Mouse (Mus musculus) liver, postnatal 0 days (tissue): ENCODE measurements around the gene Magi2. TPM values are rescaled to one million over a fixed set of nuclear protein-coding genes. Genes with fewer than 3 reads are reported as not detected.

Experiments used
- ATAC-seq: fragments of 200-750 bp; cut with Nextera tagmentation; 2 replicates; pipeline ENCODE4 v1.8.0; 2017; ENCODE audit warnings: mild to moderate bottlenecking, moderate library complexity
- DNase-seq: peaks from one replicate; pipeline ENCODE4 v3.0.0-alpha.2; 2016
- H3K27ac ChIP-seq: fragments of 300-500 bp; sonication (generic); 2 replicates; pipeline ENCODE4 v1.5.1; 2014; ENCODE audit warnings: antibody characterized with exemption, moderate library complexity, mild to moderate bottlenecking, low read depth
- H3K27me3 ChIP-seq: fragments of 300-500 bp; sonication (generic); 2 replicates; pipeline ENCODE4 v1.6.1; 2014; ENCODE audit warnings: low read length, control low read depth, mixed read lengths; ENCODE audit not compliant: insufficient read depth
- H3K36me3 ChIP-seq: fragments of 300-500 bp; sonication (generic); replicated peaks from 2 replicates; pipeline ENCODE4 v1.6.1; 2014; ENCODE audit warnings: mild to moderate bottlenecking, control low read depth, low read length, moderate library complexity, mixed read lengths; ENCODE audit not compliant: insufficient read depth
- H3K4me1 ChIP-seq: fragments of 300-500 bp; sonication (generic); 2 replicates; pipeline ENCODE4 v1.6.1; 2014; ENCODE audit warnings: antibody characterized with exemption, mild to moderate bottlenecking, control low read depth; ENCODE audit not compliant: insufficient read depth
- H3K4me2 ChIP-seq: fragments of 300-500 bp; sonication (generic); 2 replicates; pipeline ENCODE4 v1.6.1; 2014; ENCODE audit warnings: low read depth, mild to moderate bottlenecking, low read length, moderate library complexity, mixed read lengths
- H3K4me3 ChIP-seq: fragments of 300-500 bp; sonication (generic); 2 replicates; pipeline ENCODE4 v1.5.1; 2014; ENCODE audit warnings: low read depth, low read length
- H3K9ac ChIP-seq: fragments of 300-500 bp; sonication (generic); replicated peaks from 2 replicates; pipeline ENCODE4 v1.6.1; 2014; ENCODE audit warnings: mild to moderate bottlenecking, moderate library complexity
- H3K9me3 ChIP-seq: fragments of 300-500 bp; sonication (generic); 2 replicates; pipeline ENCODE4 v1.6.1; 2016; ENCODE audit warnings: mild to moderate bottlenecking, control low read depth, low read length, mixed read lengths
- CTCF ChIP-seq: sonication (generic); IDR thresholded peaks from 2 replicates; pipeline ENCODE4 v1.5.1; 2016; ENCODE audit warnings: antibody characterized with exemption, low read depth
- EP300 ChIP-seq: IDR thresholded peaks from 2 replicates; pipeline ENCODE4 v1.6.1; 2016; ENCODE audit warnings: antibody characterized with exemption, low read depth, mild to moderate bottlenecking
- WGBS: fragments of 180-500 bp; shearing (Covaris S2); extraction: QIAGEN DNeasy Blood & Tissue Kit; methylation state at CpG from one replicate; pipeline ENCODE4 v1.1.7; 2014; ENCODE audit not compliant: insufficient replicate concordance; 5-methylcytosine and 5-hydroxymethylcytosine counted together
- polyA plus RNA-seq: library from polyadenylated mRNA; unstranded; fragments of >200 nt; fragmentation: Nextera tagmentation; extraction: Ambion mirVana; gene quantifications from 2 replicates; pipeline ENCODE4 v1.2.1, GENCODE M21; 2015

Gene Magi2
- polyA plus RNA-seq, 1 experiment from 2014 or later, result 0.08 TPM

DNA sequence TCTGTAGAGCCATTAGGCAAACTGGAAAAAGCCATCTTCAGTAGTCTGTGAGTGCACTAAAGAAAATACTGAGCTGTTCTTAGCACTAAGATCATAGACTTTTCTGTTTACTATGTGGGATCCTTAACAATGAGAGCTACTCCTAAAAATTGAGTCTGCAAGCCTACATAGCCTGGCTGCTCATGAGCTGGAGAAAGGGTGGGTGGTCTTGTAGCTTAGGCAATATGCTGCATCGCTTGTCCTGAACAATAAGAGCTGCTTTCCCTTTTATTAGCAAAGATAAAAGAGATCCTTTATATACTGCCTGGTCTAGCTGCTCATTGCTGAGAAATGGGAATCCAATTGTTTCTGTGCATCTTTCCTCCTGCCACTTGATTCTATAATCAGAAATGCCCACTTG lies 841.7 kb downstream of the Magi2 start:
- 78% methylated on average over 1 of the region's 1 CpGs for WGBS
- H3K4me2 ChIP-seq, result no peak overlapping the region
- H3K4me3 ChIP-seq, result no peak overlapping the region
- ATAC-seq, result no peak
- no peaks in the 10 kb centered on the region for H3K36me3 ChIP-seq
- H3K27me3 ChIP-seq, result no peaks in the 10 kb centered on the region
- no peak for DNase-seq
- no peaks in the 10 kb centered on the region for H3K9me3 ChIP-seq
- H3K4me1 ChIP-seq, result no peaks in the 10 kb centered on the region
- TF ChIP-seq CTCF (no peak), EP300 (no peak)
- no peak overlapping the region for H3K9ac ChIP-seq
- no peak overlapping the region for H3K27ac ChIP-seq

DNA sequence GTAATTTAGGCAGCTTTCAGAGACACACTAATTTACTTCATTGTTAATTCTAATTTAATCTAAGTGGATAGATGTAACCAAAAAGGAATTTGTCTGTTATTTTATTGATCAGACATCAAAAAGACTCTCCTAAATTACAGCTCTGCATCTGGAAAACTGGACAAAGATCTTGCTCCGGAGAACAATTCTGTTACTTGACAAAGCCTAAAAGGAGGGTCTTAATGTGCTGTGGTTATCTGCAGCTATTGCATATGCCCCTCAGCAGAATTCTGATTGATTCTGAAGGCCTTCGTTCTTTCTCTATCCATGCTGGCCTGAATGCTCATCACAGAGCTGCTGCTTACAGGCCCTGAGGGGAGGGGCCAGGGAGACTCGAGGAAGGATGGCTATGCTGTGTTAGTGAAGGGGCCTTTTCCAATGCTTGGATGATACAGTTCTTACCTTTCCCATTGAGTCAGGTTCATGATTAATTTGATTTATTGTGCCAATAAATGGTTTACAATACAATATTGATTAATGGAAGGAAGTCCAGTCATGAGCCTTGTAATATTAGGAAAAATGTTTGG lies 842.2 kb downstream of the Magi2 start:
- H3K9ac ChIP-seq, result no peak overlapping the region
- ATAC-seq (no peak), DNase-seq (no peak)
- no peaks in the 10 kb centered on the region for H3K4me1 ChIP-seq
- no peaks in the 10 kb centered on the region for H3K27me3 ChIP-seq
- TF ChIP-seq CTCF (no peak), EP300 (no peak)
- no peak overlapping the region for H3K27ac ChIP-seq
- H3K9me3 ChIP-seq, result no peaks in the 10 kb centered on the region
- H3K4me2 ChIP-seq, result no peak overlapping the region
- H3K4me3 ChIP-seq, result no peak overlapping the region
- H3K36me3 ChIP-seq, result no peaks in the 10 kb centered on the region
- 72% methylated on average over 3 of the region's 3 CpGs for WGBS

DNA sequence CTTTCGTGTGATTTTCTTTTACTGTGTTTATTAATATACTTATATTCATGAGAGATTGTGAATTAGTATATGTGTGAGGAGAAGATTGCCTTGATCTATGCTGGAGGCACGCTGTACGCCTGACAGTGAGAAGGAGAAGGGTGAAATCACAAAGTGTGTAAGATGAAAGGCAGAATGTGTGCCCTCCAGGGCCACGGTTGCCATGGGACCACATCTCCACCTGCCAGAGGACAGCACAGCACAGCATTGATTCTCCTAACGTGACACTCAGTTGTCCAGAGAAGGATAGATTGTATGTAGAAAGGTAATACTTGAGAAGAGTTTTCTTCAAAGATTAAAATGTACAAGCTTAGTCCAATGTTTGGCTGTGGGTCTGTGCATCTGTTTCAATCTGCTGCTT lies 847.3 kb downstream of the Magi2 start:
- Histone ChIP-seq H3K4me2 (no peak overlapping the region), H3K36me3 (no peaks in the 10 kb centered on the region), H3K9ac (no peak overlapping the region), H3K27ac (no peak overlapping the region), H3K4me3 (no peak overlapping the region), H3K9me3 (no peaks in the 10 kb centered on the region), H3K4me1 (no peaks in the 10 kb centered on the region), H3K27me3 (no peaks in the 10 kb centered on the region)
- 76% methylated on average over 5 of the region's 5 CpGs for WGBS
- no peak for ATAC-seq
- TF ChIP-seq EP300 (no peak), CTCF (no peak)
- DNase-seq, result no peak

DNA sequence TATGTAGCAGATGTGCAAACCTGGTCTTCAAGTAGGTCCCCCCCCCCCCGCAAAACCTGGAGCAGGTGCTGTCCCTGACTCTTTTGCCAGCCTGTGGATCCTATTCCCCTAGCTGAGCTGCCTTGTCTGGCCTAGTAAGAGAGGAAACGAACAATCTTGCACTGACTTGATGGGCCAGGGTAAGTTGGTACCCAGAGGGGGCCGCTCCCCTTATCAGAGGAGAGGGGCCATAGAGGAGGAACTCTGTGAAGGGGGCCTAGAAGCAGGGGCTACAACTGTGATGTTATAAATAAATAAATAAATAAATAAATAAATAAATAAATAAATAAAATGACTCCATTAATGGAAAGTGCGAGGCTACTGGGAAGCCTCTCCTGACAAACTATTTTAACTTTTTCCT lies 848.0 kb downstream of the Magi2 start:
- H3K27me3 ChIP-seq, result no peaks in the 10 kb centered on the region
- ATAC-seq, result no peak

DNA sequence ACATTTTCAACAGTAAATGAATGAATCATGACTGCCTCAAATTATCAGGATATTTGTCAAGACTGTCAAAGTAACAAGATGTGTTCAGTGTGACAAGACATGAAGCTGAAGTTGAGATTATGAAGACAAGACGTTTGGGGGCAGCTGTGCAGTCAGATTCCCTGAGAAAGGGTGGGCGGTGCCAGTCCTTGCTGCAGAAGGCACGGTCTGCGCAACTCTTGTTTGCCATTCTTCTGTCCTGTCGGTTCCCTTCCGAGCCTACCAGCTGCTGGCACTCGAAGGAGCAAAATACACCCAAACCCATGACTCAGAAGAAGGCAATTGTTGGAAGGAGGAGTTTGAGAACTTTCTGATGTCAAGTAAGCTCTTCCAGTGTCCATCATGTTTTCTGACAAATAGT lies 852.1 kb downstream of the Magi2 start:
- H3K4me3 ChIP-seq, result no peak overlapping the region
- H3K36me3 ChIP-seq, result no peaks in the 10 kb centered on the region
- ATAC-seq, result no peak
- no peak overlapping the region for H3K9ac ChIP-seq
- H3K4me2 ChIP-seq, result no peak overlapping the region
- TF ChIP-seq CTCF (no peak), EP300 (no peak)
- WGBS, result 72% methylated on average over 7 of the region's 7 CpGs
- H3K4me1 ChIP-seq, result no peaks in the 10 kb centered on the region
- no peak overlapping the region for H3K27ac ChIP-seq
- no peaks in the 10 kb centered on the region for H3K27me3 ChIP-seq
- no peak for DNase-seq
- H3K9me3 ChIP-seq, result no peaks in the 10 kb centered on the region

More for the DNA sequence above, 848.0 kb downstream of the Magi2 start:
- no peak overlapping the region for H3K4me3 ChIP-seq
- no peak overlapping the region for H3K27ac ChIP-seq
- DNase-seq, result no peak
- H3K9me3 ChIP-seq, result no peaks in the 10 kb centered on the region
- WGBS, result 80% methylated on average over 4 of the region's 4 CpGs
- H3K4me1 ChIP-seq, result no peaks in the 10 kb centered on the region
- no peak overlapping the region for H3K4me2 ChIP-seq
- H3K36me3 ChIP-seq, result no peaks in the 10 kb centered on the region
- TF ChIP-seq EP300, result no peak
- TF ChIP-seq CTCF, result no peak
- no peak overlapping the region for H3K9ac ChIP-seq

DNA sequence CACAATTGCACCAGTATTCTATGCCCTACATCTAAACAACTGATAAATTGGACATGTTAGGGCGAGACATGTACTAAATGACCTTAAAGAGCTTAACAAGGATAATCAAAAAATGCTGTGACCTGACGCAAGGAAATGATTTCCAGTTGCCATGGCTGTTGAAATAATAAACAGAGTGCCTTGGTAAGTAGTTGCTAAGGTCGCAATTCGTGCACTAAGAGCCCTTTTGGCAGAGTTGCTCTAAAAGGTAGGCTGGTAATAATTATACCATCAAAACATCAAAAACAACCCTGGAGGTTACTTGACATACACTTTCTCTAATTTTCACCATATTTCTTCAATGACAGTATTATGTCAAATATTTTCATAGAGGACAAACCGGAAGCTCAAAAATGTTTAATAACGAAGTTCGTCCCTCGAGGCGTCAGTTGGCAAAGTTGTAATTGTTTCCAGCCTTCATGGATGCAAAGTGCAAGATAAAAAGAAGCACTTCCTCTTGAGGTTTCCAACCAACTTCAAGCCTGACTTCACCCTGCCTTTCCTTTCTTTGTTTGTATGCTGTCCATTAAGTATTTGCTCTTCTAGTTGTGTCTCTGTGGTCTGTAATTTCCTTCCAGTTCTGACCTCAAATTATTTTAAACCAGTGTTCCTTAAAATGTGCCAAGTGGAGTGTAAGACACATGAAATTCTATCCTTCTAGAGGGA lies 853.9 kb downstream of the Magi2 start:
- no peak overlapping the region for H3K27ac ChIP-seq
- H3K4me1 ChIP-seq, result no peaks in the 10 kb centered on the region
- ATAC-seq, result no peak
- TF ChIP-seq EP300, result no peak
- TF ChIP-seq CTCF, result no peak
- H3K27me3 ChIP-seq, result no peaks in the 10 kb centered on the region
- H3K4me3 ChIP-seq, result no peak overlapping the region
- WGBS, result 39% methylated on average over 9 of the region's 9 CpGs
- no peak overlapping the region for H3K4me2 ChIP-seq
- no peak overlapping the region for H3K9ac ChIP-seq
- no peaks in the 10 kb centered on the region for H3K36me3 ChIP-seq
- H3K9me3 ChIP-seq, result no peaks in the 10 kb centered on the region
- DNase-seq, result no peak
